Mouse (Mus musculus): ENCODE measurements around the gene Ccser1. TPM values are rescaled to one million over a fixed set of nuclear protein-coding genes. Genes with fewer than 3 reads are reported as not detected.

Gene Ccser1
- polyA plus RNA-seq, 1 experiment from 2014 or later = 4.5 TPM

GRCm38 (mm10) chr6:61730088-61730880 lies 550.2 kb downstream of the Ccser1 start:
- H3K36me3 ChIP-seq (ENCODE audit: control insufficient read depth, insufficient read depth, low read length) = no peaks in the 10 kb centered on the region
- H3K4me1 ChIP-seq (ENCODE audit: control insufficient read depth, insufficient read depth, low read length) = no peaks in the 10 kb centered on the region
- no peak overlapping the region for H3K9ac ChIP-seq (ENCODE audit: low read length)
- WGBS = 78% methylated on average over 5 of the region's 5 CpGs
- H3K27me3 ChIP-seq (ENCODE audit: control insufficient read depth, insufficient read depth, low read length) = no peaks in the 10 kb centered on the region
- H3K4me3 ChIP-seq (replicated peaks; ENCODE audit: low read length) = no peak overlapping the region
- H3K27ac ChIP-seq (ENCODE audit: low read length) = no peak overlapping the region
- ATAC-seq (ENCODE audit: insufficient read depth, low FRiP score) = no peak
- no peaks in the 10 kb centered on the region for H3K9me3 ChIP-seq (replicated peaks; ENCODE audit: control insufficient read depth, low read length)
- no peak overlapping the region for H3K4me2 ChIP-seq (ENCODE audit: low read depth, low read length)

- Histone ChIP-seq H3K36me3 (ENCODE audit: control insufficient read depth, insufficient read depth, low read length) (no peaks in the 10 kb centered on the region), H3K4me2 (ENCODE audit: low read depth, low read length) (no peak overlapping the region), H3K9ac (ENCODE audit: low read length) (no peak overlapping the region), H3K27ac (ENCODE audit: low read length) (no peak overlapping the region), H3K4me3 (replicated peaks; ENCODE audit: low read length) (no peak overlapping the region), H3K4me1 (ENCODE audit: control insufficient read depth, insufficient read depth, low read length) (no peaks in the 10 kb centered on the region), H3K9me3 (replicated peaks; ENCODE audit: control insufficient read depth, low read length) (no peaks in the 10 kb centered on the region), H3K27me3 (ENCODE audit: control insufficient read depth, insufficient read depth, low read length) (no peaks in the 10 kb centered on the region)
- ATAC-seq (ENCODE audit: insufficient read depth, low FRiP score) = no peak
- 63% methylated on average over 1 of the region's 1 CpGs for WGBS
These were observed 566.2 kb downstream of the Ccser1 start for GRCm38 (mm10) chr6:61746346-61746745.

DNA sequence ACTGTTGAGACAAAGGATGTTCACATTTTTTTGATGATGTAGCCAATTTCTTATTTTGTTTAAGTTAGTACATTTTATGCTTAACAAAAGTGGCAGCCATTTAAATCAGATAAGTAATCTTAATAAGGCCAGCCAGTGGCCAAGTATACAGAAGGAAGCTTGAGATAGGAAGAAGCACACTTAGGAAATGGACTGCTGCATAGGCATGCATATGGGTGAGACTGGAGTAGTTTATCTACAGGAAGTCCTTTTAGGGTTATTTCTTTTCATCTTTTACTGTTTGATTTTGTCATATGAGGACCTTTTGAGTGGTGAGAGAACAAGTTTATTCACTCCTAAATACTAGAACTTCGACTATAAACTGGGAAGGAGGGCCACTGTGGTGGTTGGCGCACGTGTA lies 582.0 kb downstream of the Ccser1 start:
- ATAC-seq (ENCODE audit: insufficient read depth, low FRiP score) = no peak
- H3K9ac ChIP-seq (ENCODE audit: low read length) = no peak overlapping the region
- no peak overlapping the region for H3K4me3 ChIP-seq (replicated peaks; ENCODE audit: low read length)
- H3K4me1 ChIP-seq (ENCODE audit: control insufficient read depth, insufficient read depth, low read length) = no peaks in the 10 kb centered on the region
- H3K27me3 ChIP-seq (ENCODE audit: control insufficient read depth, insufficient read depth, low read length) = no peaks in the 10 kb centered on the region
- H3K27ac ChIP-seq (ENCODE audit: low read length) = no peak overlapping the region
- no peaks in the 10 kb centered on the region for H3K9me3 ChIP-seq (replicated peaks; ENCODE audit: control insufficient read depth, low read length)
- WGBS = 88% methylated on average over 3 of the region's 3 CpGs
- H3K36me3 ChIP-seq (ENCODE audit: control insufficient read depth, insufficient read depth, low read length) = no peaks in the 10 kb centered on the region
- no peak overlapping the region for H3K4me2 ChIP-seq (ENCODE audit: low read depth, low read length)

GRCm38 (mm10) chr6:61763379-61763778 lies 583.3 kb downstream of the Ccser1 start:
- Histone ChIP-seq H3K36me3 (ENCODE audit: control insufficient read depth, insufficient read depth, low read length) (no peaks in the 10 kb centered on the region), H3K4me1 (ENCODE audit: control insufficient read depth, insufficient read depth, low read length) (no peaks in the 10 kb centered on the region), H3K4me2 (ENCODE audit: low read depth, low read length) (no peak overlapping the region), H3K27me3 (ENCODE audit: control insufficient read depth, insufficient read depth, low read length) (no peaks in the 10 kb centered on the region), H3K4me3 (replicated peaks; ENCODE audit: low read length) (no peak overlapping the region), H3K9me3 (replicated peaks; ENCODE audit: control insufficient read depth, low read length) (no peaks in the 10 kb centered on the region), H3K27ac (ENCODE audit: low read length) (no peak overlapping the region), H3K9ac (ENCODE audit: low read length) (no peak overlapping the region)
- ATAC-seq (ENCODE audit: insufficient read depth, low FRiP score) = no peak
- 73% methylated on average over 5 of the region's 5 CpGs for WGBS

DNA sequence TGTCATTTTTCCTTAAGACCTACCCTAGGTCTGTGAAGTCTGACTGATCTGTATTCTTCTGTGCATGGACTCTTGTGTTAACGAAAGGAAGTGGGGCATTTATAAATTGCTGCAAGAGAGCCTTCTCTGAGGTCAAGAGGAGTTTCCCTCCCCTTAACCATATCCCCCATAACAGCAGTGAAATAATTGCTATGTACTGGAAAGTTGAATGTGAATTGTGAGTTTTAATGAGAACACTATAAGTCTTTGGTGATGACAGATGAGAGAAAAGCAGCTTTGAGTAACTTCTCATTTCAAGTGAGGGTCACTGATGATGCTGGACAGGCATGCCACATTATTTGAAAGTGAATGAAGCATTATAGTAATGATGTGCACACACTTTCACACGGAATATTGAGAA lies 585.7 kb downstream of the Ccser1 start:
- Histone ChIP-seq H3K36me3 (ENCODE audit: control insufficient read depth, insufficient read depth, low read length) (no peaks in the 10 kb centered on the region), H3K27ac (ENCODE audit: low read length) (no peak overlapping the region), H3K9ac (ENCODE audit: low read length) (no peak overlapping the region), H3K27me3 (ENCODE audit: control insufficient read depth, insufficient read depth, low read length) (no peaks in the 10 kb centered on the region), H3K4me3 (replicated peaks; ENCODE audit: low read length) (no peak overlapping the region), H3K4me1 (ENCODE audit: control insufficient read depth, insufficient read depth, low read length) (no peaks in the 10 kb centered on the region), H3K4me2 (ENCODE audit: low read depth, low read length) (no peak overlapping the region), H3K9me3 (replicated peaks; ENCODE audit: control insufficient read depth, low read length) (no peaks in the 10 kb centered on the region)
- no peak for ATAC-seq (ENCODE audit: insufficient read depth, low FRiP score)
- 63% methylated on average over 2 of the region's 2 CpGs for WGBS

GRCm38 (mm10) chr6:61767151-61767550 lies 587.0 kb downstream of the Ccser1 start:
- no peak overlapping the region for H3K9ac ChIP-seq (ENCODE audit: low read length)
- H3K27me3 ChIP-seq (ENCODE audit: control insufficient read depth, insufficient read depth, low read length) = no peaks in the 10 kb centered on the region
- H3K4me1 ChIP-seq (ENCODE audit: control insufficient read depth, insufficient read depth, low read length) = no peaks in the 10 kb centered on the region
- no peak overlapping the region for H3K27ac ChIP-seq (ENCODE audit: low read length)
- no peak for ATAC-seq (ENCODE audit: insufficient read depth, low FRiP score)
- H3K4me2 ChIP-seq (ENCODE audit: low read depth, low read length) = no peak overlapping the region
- 64% methylated on average over 8 of the region's 8 CpGs for WGBS
- no peak overlapping the region for H3K4me3 ChIP-seq (replicated peaks; ENCODE audit: low read length)
- H3K9me3 ChIP-seq (replicated peaks; ENCODE audit: control insufficient read depth, low read length) = no peaks in the 10 kb centered on the region
- no peaks in the 10 kb centered on the region for H3K36me3 ChIP-seq (ENCODE audit: control insufficient read depth, insufficient read depth, low read length)

DNA sequence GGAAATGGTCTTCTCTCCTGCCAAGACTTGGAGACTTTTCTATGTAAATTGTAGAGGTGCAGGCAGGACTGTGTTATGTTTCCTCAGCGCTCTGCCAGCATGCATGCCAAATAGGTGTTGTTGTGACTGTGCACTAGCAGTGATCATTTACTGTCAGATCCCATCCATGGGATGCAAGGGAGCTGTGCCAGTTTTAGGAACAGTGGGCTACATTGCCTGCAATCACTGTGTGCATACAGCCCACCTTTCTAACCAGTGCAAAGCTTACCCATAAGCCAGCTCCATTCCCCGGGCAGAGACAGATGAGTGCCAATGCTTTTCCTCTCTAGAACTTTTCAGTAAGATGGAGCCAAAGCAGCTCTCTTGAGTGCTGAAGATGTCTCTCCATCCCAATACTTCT lies 606.6 kb downstream of the Ccser1 start:
- Histone ChIP-seq H3K9ac (ENCODE audit: low read length) (no peak overlapping the region), H3K27me3 (ENCODE audit: control insufficient read depth, insufficient read depth, low read length) (no peaks in the 10 kb centered on the region), H3K9me3 (replicated peaks; ENCODE audit: control insufficient read depth, low read length) (no peaks in the 10 kb centered on the region), H3K4me3 (replicated peaks; ENCODE audit: low read length) (no peak overlapping the region), H3K4me1 (ENCODE audit: control insufficient read depth, insufficient read depth, low read length) (no peaks in the 10 kb centered on the region), H3K36me3 (ENCODE audit: control insufficient read depth, insufficient read depth, low read length) (no peaks in the 10 kb centered on the region), H3K27ac (ENCODE audit: low read length) (no peak overlapping the region), H3K4me2 (ENCODE audit: low read depth, low read length) (no peak overlapping the region)
- WGBS = 86% methylated on average over 2 of the region's 2 CpGs
- ATAC-seq (ENCODE audit: insufficient read depth, low FRiP score) = no peak

- Histone ChIP-seq H3K4me2 (ENCODE audit: low read depth, low read length) (no peak overlapping the region), H3K4me1 (ENCODE audit: control insufficient read depth, insufficient read depth, low read length) (no peaks in the 10 kb centered on the region), H3K27ac (ENCODE audit: low read length) (no peak overlapping the region), H3K4me3 (replicated peaks; ENCODE audit: low read length) (no peak overlapping the region), H3K9ac (ENCODE audit: low read length) (no peak overlapping the region), H3K9me3 (replicated peaks; ENCODE audit: control insufficient read depth, low read length) (no peaks in the 10 kb centered on the region), H3K36me3 (ENCODE audit: control insufficient read depth, insufficient read depth, low read length) (no peaks in the 10 kb centered on the region), H3K27me3 (ENCODE audit: control insufficient read depth, insufficient read depth, low read length) (no peaks in the 10 kb centered on the region)
- 45% methylated on average over 3 of the region's 3 CpGs for WGBS
- ATAC-seq (ENCODE audit: insufficient read depth, low FRiP score) = no peak
These were observed 620.8 kb downstream of the Ccser1 start for GRCm38 (mm10) chr6:61800889-61801288.

DNA sequence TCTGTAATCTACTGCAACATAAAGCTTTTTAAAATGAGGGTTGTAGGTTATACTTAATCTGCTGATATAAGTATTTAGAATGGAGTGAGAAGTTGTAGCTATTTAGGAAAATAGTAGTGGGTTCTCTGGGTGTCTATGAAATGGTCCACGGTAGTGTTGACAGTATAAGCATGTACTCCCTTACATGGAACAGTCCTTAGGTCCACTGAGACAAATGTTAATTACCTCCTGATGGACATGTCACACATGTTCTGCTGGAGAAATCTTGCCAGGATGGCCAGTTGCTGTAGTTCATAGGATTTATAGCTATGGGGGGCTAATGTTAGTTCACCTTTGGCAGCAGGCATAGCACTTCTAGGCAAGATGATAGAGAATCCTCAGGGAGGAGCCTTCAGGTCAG lies 625.4 kb downstream of the Ccser1 start:
- H3K27me3 ChIP-seq (ENCODE audit: control insufficient read depth, insufficient read depth, low read length) = no peaks in the 10 kb centered on the region
- no peaks in the 10 kb centered on the region for H3K36me3 ChIP-seq (ENCODE audit: control insufficient read depth, insufficient read depth, low read length)
- H3K4me1 ChIP-seq (ENCODE audit: control insufficient read depth, insufficient read depth, low read length) = no peaks in the 10 kb centered on the region
- no peak overlapping the region for H3K4me3 ChIP-seq (replicated peaks; ENCODE audit: low read length)
- no peak overlapping the region for H3K4me2 ChIP-seq (ENCODE audit: low read depth, low read length)
- no peaks in the 10 kb centered on the region for H3K9me3 ChIP-seq (replicated peaks; ENCODE audit: control insufficient read depth, low read length)
- WGBS = 76% methylated on average over 1 of the region's 1 CpGs
- no peak for ATAC-seq (ENCODE audit: insufficient read depth, low FRiP score)
- H3K9ac ChIP-seq (ENCODE audit: low read length) = no peak overlapping the region
- no peak overlapping the region for H3K27ac ChIP-seq (ENCODE audit: low read length)

Measured in stomach, embryonic 16.5 days (tissue).